Mouse (Mus musculus) midbrain, postnatal 0 days (tissue): ENCODE results near the gene Alg5. TPM values are rescaled to one million over a fixed set of nuclear protein-coding genes. Genes with fewer than 3 reads are reported as not detected.
"Not testable (repeated sequence)": the region's sequence is repeated elsewhere in the genome, so short reads cannot be mapped to it uniquely, and the experiment has no call there.

Experiments
- ATAC-seq: fragments of 200-750 bp; cut with Nextera tagmentation; 2 replicates; pipeline ENCODE4 v1.8.0; 2017; ENCODE audit warnings: moderate number of reproducible peaks, mild to moderate bottlenecking, moderate TSS enrichment, moderate library complexity; ENCODE audit not compliant: low FRiP score
- DNase-seq: peaks from one replicate; pipeline ENCODE4 v3.0.0-alpha.2; 2015; ENCODE audit warnings: low spot score
- H3K27ac ChIP-seq: fragments of 300-500 bp; sonication (generic); 2 replicates; pipeline ENCODE4 v1.5.1; 2014; ENCODE audit warnings: low read depth, mild to moderate bottlenecking, low read length, mixed read lengths
- H3K27me3 ChIP-seq: fragments of 300-500 bp; sonication (generic); 2 replicates; pipeline ENCODE4 v1.6.1; 2014; ENCODE audit warnings: low read length, control low read depth, mixed read lengths; ENCODE audit not compliant: insufficient read depth
- H3K36me3 ChIP-seq: fragments of 300-500 bp; sonication (generic); 2 replicates; pipeline ENCODE4 v1.6.1; 2014; ENCODE audit warnings: low read length, control low read depth, mixed read lengths; ENCODE audit not compliant: insufficient read depth
- H3K4me1 ChIP-seq: fragments of 300-500 bp; sonication (generic); 2 replicates; pipeline ENCODE4 v1.6.1; 2014; ENCODE audit warnings: mild to moderate bottlenecking, control low read depth, antibody characterized with exemption, low read length, mixed read lengths; ENCODE audit not compliant: insufficient read depth
- H3K4me2 ChIP-seq: fragments of 300-500 bp; sonication (generic); 2 replicates; pipeline ENCODE4 v1.6.1; 2014; ENCODE audit warnings: low read depth, mild to moderate bottlenecking, low read length, mixed read lengths; ENCODE audit not compliant: poor library complexity, severe bottlenecking
- H3K4me3 ChIP-seq: fragments of 300-500 bp; sonication (generic); 2 replicates; pipeline ENCODE4 v1.5.1; 2014; ENCODE audit warnings: low read depth, mild to moderate bottlenecking, low read length, moderate library complexity
- H3K9ac ChIP-seq: fragments of 300-500 bp; sonication (generic); replicated peaks from 2 replicates; pipeline ENCODE4 v1.6.1; 2014; ENCODE audit warnings: mild to moderate bottlenecking, low read length, moderate library complexity, mixed read lengths; ENCODE audit not compliant: poor library complexity, severe bottlenecking
- H3K9me3 ChIP-seq: fragments of 300-500 bp; sonication (generic); 2 replicates; pipeline ENCODE4 v1.6.1; 2016; ENCODE audit warnings: low read length, control low read depth
- CTCF ChIP-seq: IDR thresholded peaks from 2 replicates; pipeline ENCODE4 v1.5.1; 2016; ENCODE audit warnings: antibody characterized with exemption, mild to moderate bottlenecking
- WGBS: fragments of 180-500 bp; shearing (Covaris S2); extraction: QIAGEN DNeasy Blood & Tissue Kit; methylation state at CpG from one replicate; pipeline ENCODE4 v1.1.7; 2014; 5-methylcytosine and 5-hydroxymethylcytosine counted together
- polyA plus RNA-seq: library from polyadenylated mRNA; unstranded; fragments of >200 nt; fragmentation: Nextera tagmentation; extraction: Ambion mirVana; gene quantifications from 2 replicates; pipeline ENCODE4 v1.2.1, GENCODE M21; 2015
- total RNA-seq: library from RNA; depleted of rRNA; stranded (reverse); fragments of >200 nt; gene quantifications from 2 replicates; pipeline ENCODE4 v1.2.3, GENCODE M21; 2014

The Alg5 gene
- total and polyA plus RNA-seq, 2 experiments from 2014 or later = 18.9 to 65.8 TPM

GRCm38 (mm10) chr3:54760321-54761115, 25.2 kb downstream of the Alg5 start:
- no peak for DNase-seq
- Histone ChIP-seq H3K4me2 (no peak overlapping the region), H3K27me3 (no peaks in the 10 kb centered on the region; the same call in 1 of the 2 replicates), H3K27ac (no peak overlapping the region), H3K4me3 (no peak overlapping the region), H3K9me3 (no peaks in the 10 kb centered on the region), H3K4me1 (no peaks in the 10 kb centered on the region; the same call in 1 of the 2 replicates), H3K9ac (no peak overlapping the region), H3K36me3 (no peaks in the 10 kb centered on the region)
- no peak for ATAC-seq
- no peak for TF ChIP-seq CTCF
- WGBS = 60% methylated on average over 15 of the region's 15 CpGs

DNA sequence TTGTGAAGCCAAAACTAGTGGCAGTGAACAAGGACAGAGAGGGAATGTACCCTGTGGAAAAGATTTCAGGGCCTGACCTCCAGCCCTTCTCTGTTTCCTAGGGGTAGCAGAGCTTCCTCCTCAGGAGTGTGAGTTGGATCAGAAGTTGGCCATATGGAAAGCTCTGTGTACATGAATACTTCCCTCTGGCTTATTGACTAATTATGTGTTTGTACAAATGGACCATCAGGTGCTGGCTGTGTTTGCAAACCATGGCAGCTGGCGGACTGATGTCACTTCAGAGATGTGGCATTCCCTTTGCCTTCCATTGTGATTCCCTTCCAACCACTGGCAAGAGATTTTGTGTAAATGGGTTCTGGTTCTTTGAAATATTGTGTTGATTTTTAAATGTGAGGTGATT, 25.9 kb downstream of the Alg5 start:
- H3K4me2 ChIP-seq = no peak overlapping the region
- H3K4me3 ChIP-seq = no peak overlapping the region
- WGBS = 92% methylated on average over 1 of the region's 1 CpGs
- no peaks in the 10 kb centered on the region for H3K36me3 ChIP-seq
- DNase-seq (no peak), ATAC-seq (no peak)
- H3K9ac ChIP-seq = no peak overlapping the region
- TF ChIP-seq CTCF = no peak
- no peak overlapping the region for H3K27ac ChIP-seq
- no peaks in the 10 kb centered on the region for H3K9me3 ChIP-seq
- H3K4me1 ChIP-seq = no peaks in the 10 kb centered on the region; the same call in 1 of the 2 replicates
- H3K27me3 ChIP-seq = no peaks in the 10 kb centered on the region; the same call in 1 of the 2 replicates

GRCm38 (mm10) chr3:54764418-54764817, 29.1 kb downstream of the Alg5 start:
- Histone ChIP-seq H3K36me3 (no peaks in the 10 kb centered on the region), H3K4me1 (no peaks in the 10 kb centered on the region), H3K9ac (no peak overlapping the region), H3K4me3 (peak overlapping the region; percentile 20; the same call in 1 of the 2 replicates), H3K9me3 (no peaks in the 10 kb centered on the region), H3K4me2 (peak overlapping the region; percentile 38), H3K27me3 (no peaks in the 10 kb centered on the region), H3K27ac (no peak overlapping the region)
- DNase-seq = peak; percentile 81
- 53% methylated on average over 18 of the region's 18 CpGs for WGBS
- peak; percentile 90 for ATAC-seq
- TF ChIP-seq CTCF = no peak

DNA sequence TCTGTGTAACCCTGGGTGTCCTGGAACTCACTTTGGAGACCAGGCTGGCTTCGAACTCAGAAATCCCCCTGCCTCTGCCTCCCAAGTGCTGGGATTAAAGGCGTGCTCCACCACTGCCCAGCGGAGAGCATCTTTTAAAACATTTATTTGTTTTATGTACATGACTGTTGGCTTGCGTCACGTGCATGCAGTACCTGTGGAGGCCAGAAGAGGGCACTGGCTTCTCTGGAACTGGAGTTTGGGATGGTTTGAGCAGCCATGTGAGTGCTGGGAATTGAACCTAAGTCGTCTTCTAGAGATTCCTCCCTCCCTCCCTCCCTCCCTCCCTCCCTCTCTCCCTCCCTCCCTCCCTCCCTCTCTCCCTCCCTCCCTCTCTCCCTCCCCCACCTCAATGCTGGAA, 30.2 kb downstream of the Alg5 start:
- WGBS = 94% methylated on average over 6 of the region's 6 CpGs
- not testable (repeated sequence) for H3K4me1 ChIP-seq

GRCm38 (mm10) chr3:54766034-54766433, 30.7 kb downstream of the Alg5 start:
- Histone ChIP-seq H3K27ac (no peak overlapping the region), H3K4me2 (no peak overlapping the region), H3K9me3 (no peaks in the 10 kb centered on the region), H3K36me3 (no peaks in the 10 kb centered on the region), H3K4me3 (no peak overlapping the region), H3K9ac (no peak overlapping the region), H3K4me1 (no peaks in the 10 kb centered on the region), H3K27me3 (no peaks in the 10 kb centered on the region)
- no peak for TF ChIP-seq CTCF
- WGBS = 84% methylated on average over 14 of the region's 14 CpGs
- no peak for ATAC-seq
- no peak for DNase-seq

More for the DNA sequence above, 30.2 kb downstream of the Alg5 start:
- not testable (repeated sequence) for H3K27me3 ChIP-seq, H3K9me3 ChIP-seq, H3K9ac ChIP-seq, ATAC-seq, H3K36me3 ChIP-seq, DNase-seq, H3K4me3 ChIP-seq, H3K27ac ChIP-seq, H3K4me2 ChIP-seq
- TF ChIP-seq CTCF = peak; percentile 51

DNA sequence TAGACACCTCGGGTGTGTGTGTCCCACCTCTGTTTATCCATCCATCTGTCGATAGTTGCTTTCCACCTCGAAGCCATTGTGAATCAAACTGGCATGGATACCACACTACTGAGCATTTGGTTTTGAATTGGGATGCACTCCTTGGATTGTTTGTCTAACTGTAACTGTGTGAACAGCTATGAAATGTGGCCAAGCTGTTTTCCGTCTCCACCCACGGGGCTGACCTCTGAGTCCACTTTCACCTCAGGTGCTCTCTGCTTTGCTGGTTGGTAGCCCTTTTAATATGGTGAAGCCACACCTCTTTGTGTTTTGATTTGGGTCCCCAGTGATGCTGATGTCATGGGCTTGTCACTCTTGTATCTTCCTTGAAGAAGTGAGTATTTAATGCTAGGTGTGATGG, 31.5 kb downstream of the Alg5 start:
- Histone ChIP-seq H3K27me3 (no peaks in the 10 kb centered on the region), H3K4me2 (no peak overlapping the region), H3K36me3 (no peaks in the 10 kb centered on the region), H3K4me1 (no peaks in the 10 kb centered on the region), H3K9me3 (no peaks in the 10 kb centered on the region), H3K9ac (no peak overlapping the region), H3K27ac (no peak overlapping the region), H3K4me3 (no peak overlapping the region)
- 94% methylated on average over 5 of the region's 5 CpGs for WGBS
- TF ChIP-seq CTCF = no peak
- no peak for DNase-seq
- ATAC-seq = no peak
